Mouse (Mus musculus) ZHBTc4 (cell line): ENCODE measurements around the gene Grm6.

Experiments used
- DNase-seq: peaks from one replicate; pipeline ENCODE4 v3.0.0-alpha.2; 2011; ENCODE audit warnings: low read depth, low spot score

The Grm6 gene

GRCm38 (mm10) chr11:50850177-50850735 is at the start of gene Grm6:
Grm6 (plus strand) TSS chr11:50850685.
- DNase-seq, result peak; percentile 17

- no peak for DNase-seq
Observed at GRCm38 (mm10) chr11:50814233-50814632, 36.3 kb upstream of the Grm6 start.

- DNase-seq, result no peak
Observed at GRCm38 (mm10) chr11:50826214-50826613, 24.3 kb upstream of the Grm6 start.

GRCm38 (mm10) chr11:50827010-50827953 is 23.2 kb upstream of the Grm6 start, which contains the start of gene Zfp354c:
Zfp354c (minus strand) TSS chr11:50827724.
- peak; percentile 85 for DNase-seq

DNA sequence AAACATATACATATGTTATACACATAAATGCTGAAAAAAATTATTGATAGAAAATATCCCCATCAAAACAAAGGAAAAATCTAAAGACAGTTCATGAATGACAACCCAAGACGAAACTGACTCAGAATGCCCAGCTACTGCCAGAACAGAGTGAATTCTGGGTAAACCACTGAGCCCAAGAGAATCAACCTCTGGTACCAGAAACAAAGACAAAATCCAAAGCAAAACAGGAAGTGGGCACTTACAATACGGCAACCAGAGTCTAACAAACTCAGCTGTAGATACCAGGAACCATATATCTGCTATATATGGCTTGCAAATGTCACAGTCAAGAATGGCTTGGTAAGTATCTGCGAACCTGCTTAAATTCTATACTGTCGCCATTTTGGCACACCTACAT is 14.8 kb upstream of the Grm6 start:
- no peak for DNase-seq

DNA sequence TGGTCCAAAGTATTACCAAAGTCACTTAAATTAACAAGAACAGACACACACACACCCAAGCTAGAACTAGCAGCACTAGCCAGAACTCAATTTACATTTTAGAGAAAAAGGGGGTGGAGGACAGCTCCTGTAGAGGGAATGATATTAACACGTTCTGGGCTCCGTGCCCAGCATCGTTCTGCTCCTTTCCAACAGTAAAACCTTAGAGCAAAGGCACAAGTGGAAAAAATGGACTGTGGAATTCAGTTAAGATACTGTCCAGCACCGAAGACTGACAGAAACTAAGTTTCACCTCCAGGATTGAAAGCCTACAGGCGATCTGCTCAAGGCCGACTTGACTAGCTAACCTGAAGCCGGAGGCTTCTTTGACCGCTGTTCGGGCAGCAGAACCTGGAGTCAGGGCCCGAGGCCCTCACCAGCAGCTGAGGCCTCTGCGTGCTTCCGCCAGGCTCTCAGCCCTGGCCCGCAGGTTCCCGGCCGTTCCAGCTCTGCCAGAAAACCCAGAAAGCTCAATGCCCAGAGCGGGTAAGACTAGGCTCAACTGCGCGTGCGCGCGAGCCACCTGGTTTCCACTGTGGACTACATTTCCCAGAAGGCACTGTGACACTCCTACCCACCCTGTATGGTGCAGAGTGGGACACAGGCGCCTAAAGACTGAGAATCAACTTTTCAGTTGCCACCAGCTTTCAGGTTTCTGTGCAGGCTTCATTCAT is 9.3 kb upstream of the Grm6 start, which contains the start of gene Zfp879:
Gene Zfp879, minus strand, starts transcription at position 530 of the 713 bp plus-strand sequence.
- DNase-seq, result peak; percentile 95

DNA sequence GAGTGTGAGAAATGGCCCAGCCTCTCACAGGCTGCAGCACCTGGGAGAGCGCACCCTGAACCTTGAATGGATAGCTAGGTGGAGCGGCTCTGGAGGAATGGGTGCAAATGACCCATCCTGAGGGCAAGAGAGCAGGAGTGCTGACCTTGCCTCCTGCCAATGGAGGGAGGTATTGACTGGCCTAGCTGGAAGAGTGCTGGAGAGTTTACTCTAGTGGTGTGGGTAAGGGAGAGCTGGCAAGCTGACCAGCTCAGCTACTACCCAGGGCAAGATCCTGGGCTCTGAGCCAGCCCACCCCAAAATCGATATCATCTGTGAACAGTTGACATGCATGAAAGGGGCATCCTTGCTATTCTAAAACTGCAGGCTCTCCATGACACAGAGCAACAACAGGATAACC is 4.5 kb upstream of the Grm6 start:
- no peak for DNase-seq

DNA sequence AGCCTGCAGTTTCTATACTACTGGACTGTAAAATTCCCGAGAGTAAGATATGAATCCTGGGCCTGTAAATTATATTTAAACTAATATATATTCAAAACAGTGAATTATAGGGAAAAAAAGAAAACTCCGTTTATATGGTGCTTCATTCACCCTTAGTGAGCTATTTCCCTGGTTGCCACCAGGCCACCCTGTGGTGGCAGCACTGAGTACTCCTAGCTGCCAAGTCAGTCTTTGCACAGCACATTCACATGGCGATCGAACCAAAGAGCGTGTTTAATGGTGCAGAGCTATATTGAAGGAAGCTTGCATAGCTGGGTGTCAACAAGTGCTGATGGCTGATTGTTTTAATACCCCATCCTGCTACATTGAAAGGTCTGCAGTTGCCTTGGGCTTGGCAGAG is 3.4 kb upstream of the Grm6 start:
- DNase-seq, result peak; percentile 55

DNA sequence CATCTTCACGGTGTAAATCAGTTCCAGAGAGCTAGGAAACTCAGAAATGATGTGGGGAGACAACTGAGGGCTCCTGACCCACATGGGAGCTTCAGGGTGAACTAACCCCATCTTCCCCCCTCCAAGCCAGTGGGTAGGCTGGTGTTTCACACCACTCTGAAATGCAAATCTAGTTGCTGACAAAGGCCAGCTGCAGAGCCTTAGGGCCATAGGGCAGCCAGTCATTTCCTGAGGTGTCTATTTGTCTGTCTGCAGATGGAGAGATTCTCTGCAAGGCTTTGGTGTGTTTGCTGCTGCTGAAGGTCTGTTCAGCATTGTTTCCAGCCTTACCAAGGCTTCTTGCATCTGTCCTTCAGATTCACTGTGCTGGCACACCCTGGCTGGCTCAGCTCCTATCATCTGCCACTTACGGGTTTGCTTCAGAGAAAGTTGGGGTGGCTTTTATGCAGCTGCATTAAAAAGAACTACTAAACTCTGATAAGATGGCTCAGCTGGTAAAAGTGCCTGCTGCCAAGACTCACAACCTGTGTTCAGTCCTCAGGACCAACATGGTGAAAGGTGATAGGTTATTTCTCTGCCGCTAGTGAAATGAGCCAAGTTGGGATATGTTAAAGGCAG is 1.9 kb upstream of the Grm6 start:
- DNase-seq, result no peak

DNA sequence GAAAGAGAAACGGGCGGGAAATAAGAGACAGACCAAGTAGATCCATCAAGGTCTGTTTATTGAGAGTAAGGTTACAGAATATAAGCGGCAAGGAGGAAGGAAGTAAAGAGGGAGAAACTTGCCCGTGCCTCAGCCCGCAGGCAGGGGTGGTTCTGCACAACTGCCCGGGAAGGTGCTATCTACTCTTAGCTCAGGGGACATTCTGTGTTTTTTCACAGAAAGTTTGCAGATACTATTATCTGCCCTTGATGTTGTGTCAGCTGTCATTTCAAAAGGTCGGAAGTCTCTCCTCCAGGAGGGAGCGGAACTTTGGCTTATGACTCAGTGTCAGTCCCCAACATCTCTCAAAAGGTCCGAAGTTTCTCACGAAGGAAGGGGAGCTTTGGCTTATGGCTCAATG is 1.2 kb upstream of the Grm6 start:
- no peak for DNase-seq

GRCm38 (mm10) chr11:50850989-50851601 is 610 bp downstream of the Grm6 start:
- peak; percentile 46 for DNase-seq

DNA sequence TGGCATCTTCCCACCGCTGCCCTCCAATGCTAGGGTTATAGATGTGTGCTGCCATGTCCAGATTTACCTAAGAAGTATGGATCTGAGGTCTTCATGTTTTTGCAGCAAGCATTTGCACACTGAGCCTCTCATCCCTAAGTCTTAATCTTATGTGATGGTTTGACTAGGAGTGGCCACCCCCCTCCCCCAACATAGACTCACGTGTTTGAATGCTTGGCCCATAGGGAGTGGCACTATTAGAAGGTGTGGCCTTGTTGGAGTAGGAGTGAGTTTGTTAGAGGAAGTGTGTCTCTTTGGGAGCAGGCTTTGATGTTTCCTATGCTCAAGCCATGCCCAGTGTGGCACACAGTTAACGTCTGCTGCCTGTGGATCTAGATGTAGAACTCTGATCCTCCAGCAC is 28.2 kb downstream of the Grm6 start:
- peak; percentile 64 for DNase-seq

- no peak for DNase-seq
Observed at GRCm38 (mm10) chr11:50883756-50884155, 33.3 kb downstream of the Grm6 start.

GRCm38 (mm10) chr11:50886231-50886932 is 35.9 kb downstream of the Grm6 start:
- DNase-seq, result no peak

DNA sequence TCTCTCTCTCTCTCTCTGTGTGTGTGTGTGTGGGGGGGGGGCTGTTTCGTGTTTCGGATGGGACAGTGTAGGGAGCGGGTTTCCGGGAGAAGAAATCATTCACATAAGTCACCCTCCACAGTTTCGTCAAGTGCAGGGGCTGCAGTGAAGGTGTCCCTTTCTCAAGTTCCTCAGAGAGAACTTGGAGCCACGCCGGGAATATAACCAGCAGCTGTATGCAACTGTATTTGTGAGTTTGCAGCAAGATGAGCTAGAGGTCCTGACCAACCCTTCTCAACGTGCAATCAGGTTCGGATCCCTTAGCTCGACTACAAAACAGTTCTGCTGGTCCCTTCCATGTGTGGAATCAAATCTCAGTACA is 36.4 kb downstream of the Grm6 start:
- DNase-seq, result no peak

- peak; percentile 94 for DNase-seq
Observed at GRCm38 (mm10) chr11:50887390-50888128, 37.1 kb downstream of the Grm6 start, which contains the start of gene Zfp454. Zfp454 (minus strand) TSS chr11:50887651.

DNA sequence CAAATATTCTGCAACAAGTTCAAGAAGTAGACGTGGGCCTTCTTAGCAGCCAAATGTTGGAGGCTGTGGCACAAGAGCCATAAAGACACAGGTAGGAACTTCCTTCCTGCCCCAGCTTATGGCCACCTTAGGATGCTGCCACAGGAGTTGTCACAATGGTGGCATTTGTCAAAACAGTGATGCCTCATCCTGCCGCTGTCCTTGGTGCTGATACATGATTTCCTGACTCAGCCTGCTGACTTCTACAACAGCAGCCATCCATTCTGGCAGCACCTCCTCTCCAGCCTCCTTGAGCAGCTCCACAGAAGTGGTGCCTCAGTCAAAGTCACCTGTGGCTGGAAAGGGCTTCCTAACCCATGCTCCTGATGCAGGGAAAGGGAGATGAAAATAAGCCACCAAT is 42.0 kb downstream of the Grm6 start:
- DNase-seq, result peak; percentile 59

- peak; percentile 81 for DNase-seq
Observed at GRCm38 (mm10) chr11:50897359-50897758, 46.9 kb downstream of the Grm6 start.

DNA sequence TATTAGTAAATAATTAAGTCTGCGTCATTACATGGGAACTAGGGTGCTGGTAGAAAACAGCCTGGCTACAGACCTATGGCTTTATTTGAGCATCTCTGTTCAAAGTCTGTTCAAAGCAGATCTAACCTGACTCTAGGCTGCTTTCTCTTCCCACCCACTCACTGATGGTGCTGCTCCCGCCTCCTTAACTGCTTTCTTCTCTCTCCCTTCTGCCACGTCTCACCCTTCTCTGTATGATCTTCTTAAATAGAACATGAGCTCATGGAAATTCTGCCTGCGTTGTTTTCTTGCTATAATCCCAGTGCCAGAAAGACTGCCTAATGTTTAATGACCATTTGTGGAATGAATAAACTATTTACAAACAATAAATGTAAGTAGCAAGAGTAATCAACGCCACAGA is 57.7 kb downstream of the Grm6 start:
- DNase-seq, result no peak

GRCm38 (mm10) chr11:50913301-50913700 is 62.8 kb downstream of the Grm6 start:
- DNase-seq, result peak; percentile 65
